Mouse (Mus musculus) midbrain, embryonic 16.5 days (tissue): ENCODE results near the gene Rab11a. TPM values are rescaled to one million over a fixed set of nuclear protein-coding genes. Genes with fewer than 3 reads are reported as not detected.
A peak's percentile ranks its signal among the peaks of the same experiment; 100 is the strongest.

Source experiments
- ATAC-seq: fragments of 200-750 bp; cut with Nextera tagmentation; 2 replicates; pipeline ENCODE4 v1.8.0; 2017; ENCODE audit warnings: moderate TSS enrichment
- H3K27ac ChIP-seq: fragments of 300-500 bp; sonication (generic); 2 replicates; pipeline ENCODE4 v1.5.1; 2014; ENCODE audit warnings: mild to moderate bottlenecking, low read length, mixed read lengths
- H3K27me3 ChIP-seq: fragments of 300-500 bp; sonication (generic); 2 replicates; pipeline ENCODE4 v1.6.1; 2014; ENCODE audit warnings: low read depth, low read length, mixed read lengths; ENCODE audit not compliant: control insufficient read depth, insufficient read depth
- H3K36me3 ChIP-seq: fragments of 300-500 bp; sonication (generic); 2 replicates; pipeline ENCODE4 v1.6.1; 2014; ENCODE audit warnings: mild to moderate bottlenecking, low read length, moderate library complexity, mixed read lengths; ENCODE audit not compliant: control insufficient read depth, insufficient read depth
- H3K4me1 ChIP-seq: fragments of 300-500 bp; sonication (generic); 2 replicates; pipeline ENCODE4 v1.6.1; 2014; ENCODE audit warnings: mild to moderate bottlenecking, low read length, mixed read lengths; ENCODE audit not compliant: control insufficient read depth, insufficient read depth
- H3K4me2 ChIP-seq: fragments of 300-500 bp; sonication (generic); 2 replicates; pipeline ENCODE4 v1.6.1; 2014; ENCODE audit warnings: mild to moderate bottlenecking, low read length, mixed read lengths
- H3K4me3 ChIP-seq: fragments of 300-500 bp; sonication (generic); 2 replicates; pipeline ENCODE4 v1.5.1; 2014; ENCODE audit warnings: low read depth, mild to moderate bottlenecking, low read length, moderate library complexity, mixed read lengths
- H3K9ac ChIP-seq: fragments of 300-500 bp; sonication (generic); 2 replicates; pipeline ENCODE4 v1.6.1; 2014; ENCODE audit warnings: low read depth, low read length, mixed read lengths
- H3K9me3 ChIP-seq: fragments of 300-500 bp; sonication (generic); replicated peaks from 2 replicates; pipeline ENCODE4 v1.6.1; 2014; ENCODE audit warnings: mild to moderate bottlenecking, low read length, mixed read lengths; ENCODE audit not compliant: control insufficient read depth, poor library complexity, severe bottlenecking
- WGBS: fragments of 180-500 bp; shearing (Covaris S2); extraction: QIAGEN DNeasy Blood & Tissue Kit; methylation state at CpG from one replicate; pipeline ENCODE4 v1.1.7; 2014; 5-methylcytosine and 5-hydroxymethylcytosine counted together
- polyA plus RNA-seq: library from polyadenylated mRNA; unstranded; fragments of >200 nt; fragmentation: Nextera tagmentation; extraction: Ambion mirVana; gene quantifications from 2 replicates; pipeline ENCODE4 v1.2.1, GENCODE M21; 2015

Rab11a gene
- polyA plus RNA-seq, 1 experiment from 2014 or later: 482 TPM

DNA sequence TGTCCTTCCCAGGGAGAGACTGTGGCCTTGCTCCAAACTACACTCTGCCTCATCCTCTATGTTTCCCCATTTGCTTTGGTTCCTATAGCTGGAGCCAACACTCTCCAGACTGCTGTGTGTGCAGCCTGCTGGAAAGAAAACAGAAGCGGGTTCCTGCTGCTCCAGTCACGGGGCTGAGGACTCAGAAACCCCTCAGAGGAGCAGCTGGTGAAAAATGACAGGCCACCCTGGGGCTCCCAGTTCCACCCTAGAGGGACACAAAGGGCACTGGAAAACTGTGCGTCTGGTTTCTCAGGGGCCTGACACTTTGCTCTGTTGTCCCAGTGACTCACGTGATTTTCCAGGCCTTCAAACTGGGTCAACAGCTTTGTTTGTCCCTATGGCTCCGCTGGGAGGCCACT is 36.9 kb upstream of the Rab11a start:
- no peak overlapping the region for H3K4me2 ChIP-seq
- ATAC-seq: no peak

DNA sequence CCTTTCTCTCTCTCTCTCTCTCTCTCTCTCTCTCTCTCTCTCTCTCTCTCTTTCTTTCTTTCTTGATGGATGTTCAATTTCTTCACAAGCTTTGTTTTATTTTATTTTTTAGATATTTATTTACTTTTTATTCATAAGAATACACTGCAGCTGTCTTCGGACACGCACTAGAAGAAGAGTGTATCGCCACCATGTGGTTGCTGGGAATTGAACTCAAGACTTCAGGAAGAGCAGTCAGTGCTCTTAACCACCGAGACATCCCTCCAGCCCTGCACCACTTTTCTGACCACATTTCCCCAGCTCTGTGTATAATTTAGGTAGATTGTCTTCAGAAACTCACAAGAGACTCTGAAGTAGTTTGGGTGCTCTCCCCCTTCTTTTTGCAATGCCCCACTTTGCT is 36.4 kb upstream of the Rab11a start:
- peaks cover 5% of the 10 kb centered on the region; the same call in 1 of the 2 replicates for H3K4me1 ChIP-seq
- no peak for ATAC-seq
- no peaks in the 10 kb centered on the region for H3K36me3 ChIP-seq
- no peaks in the 10 kb centered on the region for H3K27me3 ChIP-seq
- H3K27ac ChIP-seq: no peak overlapping the region
- no peak overlapping the region for H3K9ac ChIP-seq
- no peak overlapping the region for H3K4me2 ChIP-seq
- WGBS: 52% methylated on average over 4 of the region's 4 CpGs
- no peak overlapping the region for H3K4me3 ChIP-seq
- no peaks in the 10 kb centered on the region for H3K9me3 ChIP-seq

More for the DNA sequence above, 36.9 kb upstream of the Rab11a start:
- peak overlapping the region; percentile 56 for H3K27ac ChIP-seq
- H3K4me3 ChIP-seq: no peak overlapping the region
- H3K27me3 ChIP-seq: no peaks in the 10 kb centered on the region
- H3K4me1 ChIP-seq: peaks cover 5% of the 10 kb centered on the region; the same call in 1 of the 2 replicates
- H3K36me3 ChIP-seq: no peaks in the 10 kb centered on the region
- WGBS: 17% methylated on average over 5 of the region's 5 CpGs
- H3K9me3 ChIP-seq: no peaks in the 10 kb centered on the region
- no peak overlapping the region for H3K9ac ChIP-seq

DNA sequence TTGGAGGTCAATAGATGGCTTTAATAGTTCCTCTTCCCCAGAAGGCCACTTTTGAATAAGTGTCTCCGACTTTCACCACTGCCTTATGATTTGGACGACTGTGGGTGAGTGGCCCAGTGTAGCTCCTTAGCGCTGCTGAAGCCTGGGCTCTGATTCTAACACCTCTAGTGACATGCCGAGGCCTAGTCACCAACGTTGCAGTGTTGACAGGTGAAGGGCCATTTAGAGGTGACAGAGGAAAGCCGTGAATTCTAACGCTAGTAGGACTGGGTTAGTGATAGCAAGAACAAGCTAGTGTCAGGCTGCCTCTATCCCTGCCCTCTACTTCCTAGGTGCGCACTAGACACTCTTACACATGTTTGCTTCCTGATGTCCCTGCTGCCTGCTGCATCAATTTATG is 35.7 kb upstream of the Rab11a start:
- Histone ChIP-seq H3K36me3 (no peaks in the 10 kb centered on the region), H3K9me3 (no peaks in the 10 kb centered on the region)
- ATAC-seq: no peak

DNA sequence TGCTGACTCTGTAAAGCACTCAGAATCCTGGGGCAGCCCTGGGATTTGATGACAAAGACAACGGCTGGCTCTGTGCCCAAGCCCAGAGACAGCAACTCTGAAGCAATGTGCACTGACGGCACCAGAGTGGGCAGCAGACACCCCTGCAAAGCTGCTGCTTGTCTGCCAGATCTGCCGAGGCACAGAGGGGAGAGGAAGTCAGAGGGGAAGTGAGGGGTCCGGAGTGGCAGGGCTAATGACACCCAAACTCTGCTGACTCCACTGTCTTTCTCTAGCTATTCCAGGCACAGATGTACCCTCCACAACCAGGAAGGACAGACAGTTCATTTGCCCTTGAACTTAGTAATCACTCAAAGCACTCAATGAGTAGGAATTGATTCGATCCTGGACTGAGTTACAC is 33.7 kb upstream of the Rab11a start:
- Histone ChIP-seq H3K4me1 (peaks cover 5% of the 10 kb centered on the region; the same call in 1 of the 2 replicates), H3K9me3 (no peaks in the 10 kb centered on the region), H3K9ac (no peak overlapping the region), H3K36me3 (no peaks in the 10 kb centered on the region), H3K4me2 (no peak overlapping the region), H3K4me3 (no peak overlapping the region), H3K27me3 (no peaks in the 10 kb centered on the region), H3K27ac (no peak overlapping the region)
- 51% methylated on average over 5 of the region's 5 CpGs for WGBS
- no peak for ATAC-seq

More for the DNA sequence above, 35.7 kb upstream of the Rab11a start:
- 87% methylated on average over 8 of the region's 8 CpGs for WGBS
- no peaks in the 10 kb centered on the region for H3K27me3 ChIP-seq
- H3K4me2 ChIP-seq: no peak overlapping the region
- H3K27ac ChIP-seq: no peak overlapping the region
- H3K4me3 ChIP-seq: no peak overlapping the region
- peaks cover 5% of the 10 kb centered on the region; the same call in 1 of the 2 replicates for H3K4me1 ChIP-seq
- H3K9ac ChIP-seq: no peak overlapping the region

DNA sequence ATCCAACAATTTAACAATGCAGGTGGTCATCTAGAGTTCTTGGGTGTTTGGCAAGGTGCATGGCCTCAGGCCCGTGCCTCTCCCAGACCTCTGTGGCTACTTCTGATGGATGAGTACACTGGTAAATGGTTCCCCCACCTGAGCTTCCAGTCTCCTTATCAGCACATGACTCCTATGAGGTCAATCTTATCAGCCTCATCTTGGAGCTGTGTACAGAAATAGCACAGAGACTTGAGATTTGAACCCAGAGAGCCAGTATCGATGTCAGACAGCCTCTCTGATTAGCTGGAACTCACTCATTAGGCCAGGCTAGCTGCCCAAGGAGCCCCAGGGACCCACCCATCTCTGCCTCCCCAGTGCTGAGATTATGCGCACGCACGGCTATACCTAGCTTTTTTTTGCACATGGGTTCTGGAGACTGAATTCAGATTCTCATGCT is 32.9 kb upstream of the Rab11a start:
- Histone ChIP-seq H3K9me3 (no peaks in the 10 kb centered on the region), H3K36me3 (no peaks in the 10 kb centered on the region), H3K9ac (no peak overlapping the region), H3K4me3 (no peak overlapping the region), H3K27ac (no peak overlapping the region), H3K27me3 (no peaks in the 10 kb centered on the region), H3K4me2 (no peak overlapping the region), H3K4me1 (peaks cover 5% of the 10 kb centered on the region; the same call in 1 of the 2 replicates)
- WGBS: 89% methylated on average over 5 of the region's 5 CpGs
- ATAC-seq: no peak

DNA sequence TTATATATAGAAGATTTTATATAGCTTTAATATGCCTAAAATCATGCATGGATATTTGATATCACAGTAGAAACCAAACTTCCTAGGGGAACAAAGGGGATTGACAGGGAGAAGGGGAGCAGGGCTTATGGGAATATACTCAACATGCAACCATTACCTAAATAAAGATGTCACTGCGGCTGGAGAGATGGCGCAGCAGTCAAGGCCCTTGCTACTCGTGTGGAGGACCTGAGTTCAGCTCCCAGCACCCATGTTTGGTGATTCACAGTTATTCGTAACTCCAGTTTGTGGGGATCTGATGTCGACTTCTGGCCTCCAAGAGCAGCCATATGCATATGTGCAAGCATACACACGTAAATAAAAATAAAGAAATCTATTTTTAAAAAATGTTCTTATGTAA is 32.4 kb upstream of the Rab11a start:
- no peak for ATAC-seq
- Histone ChIP-seq H3K36me3 (no peaks in the 10 kb centered on the region), H3K27me3 (no peaks in the 10 kb centered on the region), H3K4me2 (no peak overlapping the region), H3K4me3 (no peak overlapping the region), H3K9ac (no peak overlapping the region), H3K27ac (no peak overlapping the region), H3K4me1 (peaks cover 3% of the 10 kb centered on the region; the same call in 1 of the 2 replicates), H3K9me3 (no peaks in the 10 kb centered on the region)
- WGBS: 90% methylated on average over 6 of the region's 6 CpGs

DNA sequence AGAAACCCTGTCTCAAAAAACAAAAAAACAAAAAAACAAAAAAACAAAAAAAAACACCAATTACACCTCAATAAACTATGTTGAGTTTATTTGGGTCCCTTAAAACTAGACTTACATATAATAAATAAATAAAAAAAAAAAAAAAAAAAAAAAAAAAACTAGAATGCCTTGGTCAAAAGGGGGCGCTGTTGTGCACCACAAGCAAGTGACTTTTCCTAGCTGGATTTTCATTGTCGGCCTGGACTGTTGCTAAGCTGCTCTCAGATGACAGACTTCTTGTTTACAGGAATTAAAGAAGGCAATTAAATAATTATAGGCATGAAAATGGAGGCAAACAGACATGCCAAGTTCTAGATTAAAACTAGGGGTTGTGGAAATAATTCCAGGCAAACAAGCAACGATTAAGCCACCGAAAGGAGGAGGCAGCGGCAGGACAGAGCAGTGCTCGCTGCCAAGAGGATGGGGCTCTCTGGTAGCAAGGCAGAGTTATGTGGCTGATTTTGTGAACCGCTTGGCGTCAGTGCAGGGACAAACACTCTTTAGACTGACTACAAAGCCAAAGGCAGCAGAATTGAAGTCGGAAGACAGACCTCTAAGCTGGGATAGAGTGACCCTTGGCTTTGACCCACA is 31.6 kb upstream of the Rab11a start:
- H3K4me2 ChIP-seq: no peak overlapping the region
- H3K36me3 ChIP-seq: no peaks in the 10 kb centered on the region
- H3K4me1 ChIP-seq: no peaks in the 10 kb centered on the region
- no peaks in the 10 kb centered on the region for H3K9me3 ChIP-seq
- H3K4me3 ChIP-seq: no peak overlapping the region
- H3K9ac ChIP-seq: no peak overlapping the region
- no peaks in the 10 kb centered on the region for H3K27me3 ChIP-seq
- no peak for ATAC-seq
- H3K27ac ChIP-seq: peak overlapping the region; percentile 18; the same call in 1 of the 2 replicates
- 38% methylated on average over 9 of the region's 9 CpGs for WGBS

DNA sequence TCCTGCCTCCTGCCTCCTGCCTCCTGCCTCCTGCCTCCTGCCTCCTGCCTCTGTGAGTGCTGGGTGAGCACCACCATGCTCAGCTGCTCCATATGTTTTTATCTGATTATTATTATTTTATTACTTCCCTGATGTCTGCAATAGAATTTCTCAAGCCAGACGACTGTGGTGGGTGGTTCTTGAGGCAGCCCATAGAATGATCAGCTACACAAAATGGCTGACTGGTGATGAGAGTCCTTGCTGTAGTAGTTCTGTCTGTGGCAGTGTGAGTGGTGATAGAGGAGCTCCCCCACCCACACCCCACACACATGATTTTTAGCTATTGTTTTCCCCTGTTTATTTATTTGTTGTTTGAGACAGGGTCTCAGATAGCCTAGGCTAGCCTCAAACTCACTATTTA is 30.2 kb upstream of the Rab11a start:
- Histone ChIP-seq H3K27me3 (no peaks in the 10 kb centered on the region), H3K4me1 (no peaks in the 10 kb centered on the region), H3K9me3 (no peaks in the 10 kb centered on the region), H3K36me3 (no peaks in the 10 kb centered on the region), H3K4me2 (no peak overlapping the region), H3K4me3 (no peak overlapping the region), H3K9ac (no peak overlapping the region), H3K27ac (no peak overlapping the region)
- no peak for ATAC-seq
- WGBS: 78% methylated on average over 1 of the region's 1 CpGs

DNA sequence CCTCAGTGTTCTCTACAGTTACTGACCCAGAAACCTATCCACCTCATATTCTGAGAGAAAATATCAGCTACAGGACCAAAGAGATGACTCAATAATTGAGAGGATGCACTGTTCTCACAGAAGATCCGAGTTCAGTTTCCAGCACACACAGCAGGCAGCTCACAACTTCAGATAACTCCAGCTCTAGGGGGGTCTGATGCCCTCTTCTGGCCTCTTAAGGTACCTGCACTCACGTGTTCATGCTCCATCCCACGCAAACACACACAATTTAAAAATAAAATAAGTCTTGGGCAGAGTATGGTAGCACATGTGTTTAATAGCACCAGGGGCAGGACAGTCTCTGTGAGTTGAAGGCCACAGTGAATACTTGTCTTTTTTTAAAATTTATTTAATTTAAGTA is 28.6 kb upstream of the Rab11a start:
- no peak overlapping the region for H3K4me2 ChIP-seq
- no peaks in the 10 kb centered on the region for H3K36me3 ChIP-seq
- no peak overlapping the region for H3K27ac ChIP-seq
- no peaks in the 10 kb centered on the region for H3K4me1 ChIP-seq
- no peaks in the 10 kb centered on the region for H3K9me3 ChIP-seq
- no peak for ATAC-seq
- no peaks in the 10 kb centered on the region for H3K27me3 ChIP-seq
- no peak overlapping the region for H3K4me3 ChIP-seq
- H3K9ac ChIP-seq: no peak overlapping the region
- 90% methylated on average over 3 of the region's 3 CpGs for WGBS
